Mouse (Mus musculus): ENCODE data around the gene Dnah8. TPM values are rescaled to one million over a fixed set of nuclear protein-coding genes. Genes with fewer than 3 reads are reported as not detected.

The Dnah8 gene
- polyA plus RNA-seq, 1 experiment: 1.1 TPM

- no peak for TF ChIP-seq GATA1 (IDR thresholded peaks at IDR 0.05; ENCODE audit: low read length)
Measured at GRCm38 (mm10) chr17:30746056-30747024, 122.2 kb downstream of the Dnah8 start.

GRCm38 (mm10) chr17:30749391-30749790 is 125.2 kb downstream of the Dnah8 start:
- no peak for TF ChIP-seq GATA1 (IDR thresholded peaks at IDR 0.05; ENCODE audit: low read length)

GRCm38 (mm10) chr17:30750269-30750668 is 126.1 kb downstream of the Dnah8 start:
- TF ChIP-seq GATA1 (IDR thresholded peaks at IDR 0.05; ENCODE audit: low read length): no peak

- no peak for TF ChIP-seq GATA1 (IDR thresholded peaks at IDR 0.05; ENCODE audit: low read length)
Measured at GRCm38 (mm10) chr17:30752370-30752818, 128.2 kb downstream of the Dnah8 start.

GRCm38 (mm10) chr17:30753201-30753600 is 129.0 kb downstream of the Dnah8 start:
- TF ChIP-seq GATA1 (IDR thresholded peaks at IDR 0.05; ENCODE audit: low read length): no peak

- TF ChIP-seq GATA1 (IDR thresholded peaks at IDR 0.05; ENCODE audit: low read length): no peak
Measured at GRCm38 (mm10) chr17:30756771-30757170, 132.6 kb downstream of the Dnah8 start.

GRCm38 (mm10) chr17:30760307-30760706 is 136.2 kb downstream of the Dnah8 start:
- TF ChIP-seq GATA1 (IDR thresholded peaks at IDR 0.05; ENCODE audit: low read length): no peak

- TF ChIP-seq GATA1 (IDR thresholded peaks at IDR 0.05; ENCODE audit: low read length): no peak
Measured at GRCm38 (mm10) chr17:30764276-30764675, 140.1 kb downstream of the Dnah8 start.

GRCm38 (mm10) chr17:30774416-30774815 is 150.3 kb downstream of the Dnah8 start:
- no peak for TF ChIP-seq GATA1 (IDR thresholded peaks at IDR 0.05; ENCODE audit: low read length)

- no peak for TF ChIP-seq GATA1 (IDR thresholded peaks at IDR 0.05; ENCODE audit: low read length)
Measured at GRCm38 (mm10) chr17:30775096-30775495, 150.9 kb downstream of the Dnah8 start.

GRCm38 (mm10) chr17:30781046-30781445 is 156.9 kb downstream of the Dnah8 start:
- no peak for TF ChIP-seq GATA1 (IDR thresholded peaks at IDR 0.05; ENCODE audit: low read length)

- no peak for TF ChIP-seq GATA1 (IDR thresholded peaks at IDR 0.05; ENCODE audit: low read length)
Measured at GRCm38 (mm10) chr17:30782286-30782685, 158.1 kb downstream of the Dnah8 start.

- no peak for TF ChIP-seq GATA1 (IDR thresholded peaks at IDR 0.05; ENCODE audit: low read length)
Measured at GRCm38 (mm10) chr17:30788361-30788760, 164.2 kb downstream of the Dnah8 start.

- no peak for TF ChIP-seq GATA1 (IDR thresholded peaks at IDR 0.05; ENCODE audit: low read length)
Measured at GRCm38 (mm10) chr17:30790816-30791215, 166.7 kb downstream of the Dnah8 start.

- no peak for TF ChIP-seq GATA1 (IDR thresholded peaks at IDR 0.05; ENCODE audit: low read length)
Measured at GRCm38 (mm10) chr17:30792396-30792795, 168.2 kb downstream of the Dnah8 start.

- no peak for TF ChIP-seq GATA1 (IDR thresholded peaks at IDR 0.05; ENCODE audit: low read length)
Measured at GRCm38 (mm10) chr17:30796616-30797015, 172.5 kb downstream of the Dnah8 start.
